Mouse (Mus musculus) lung, embryonic 16.5 days (tissue): Measurements from ENCODE around the gene Mab21l3. TPM values are rescaled to one million over a fixed set of nuclear protein-coding genes. Genes with fewer than 3 reads are reported as not detected.
"Not testable (repeated sequence)": the region's sequence is repeated elsewhere in the genome, so short reads cannot be mapped to it uniquely, and the experiment has no call there.

ENCODE experiments used
- ATAC-seq: fragments of 200-750 bp; cut with Nextera tagmentation; 2 replicates; pipeline ENCODE4 v1.8.0; 2017; ENCODE audit warnings: low read depth, mild to moderate bottlenecking, moderate library complexity
- H3K27ac ChIP-seq: fragments of 300-500 bp; sonication (generic); 2 replicates; pipeline ENCODE4 v1.5.1; 2014; ENCODE audit warnings: mild to moderate bottlenecking, control low read depth, low read length
- H3K27me3 ChIP-seq: fragments of 300-500 bp; sonication (generic); 2 replicates; pipeline ENCODE4 v1.6.1; 2014; ENCODE audit warnings: low read depth, low read length, mixed read lengths; ENCODE audit not compliant: control insufficient read depth, insufficient read depth
- H3K36me3 ChIP-seq: fragments of 300-500 bp; sonication (generic); 2 replicates; pipeline ENCODE4 v1.6.1; 2014; ENCODE audit warnings: low read length; ENCODE audit not compliant: control insufficient read depth, insufficient read depth
- H3K4me1 ChIP-seq: fragments of 300-500 bp; sonication (generic); replicated peaks from 2 replicates; pipeline ENCODE4 v1.6.1; 2014; ENCODE audit warnings: low read length, mixed read lengths; ENCODE audit not compliant: control insufficient read depth, insufficient read depth
- H3K4me2 ChIP-seq: fragments of 300-500 bp; sonication (generic); 2 replicates; pipeline ENCODE4 v1.6.1; 2014; ENCODE audit warnings: low read depth, low read length, control low read depth
- H3K4me3 ChIP-seq: fragments of 300-500 bp; sonication (generic); 2 replicates; pipeline ENCODE4 v1.5.1; 2014; ENCODE audit warnings: mild to moderate bottlenecking, low read length, control low read depth
- H3K9ac ChIP-seq: fragments of 300-500 bp; sonication (generic); 2 replicates; pipeline ENCODE4 v1.6.1; 2014; ENCODE audit warnings: low read length, control low read depth
- H3K9me3 ChIP-seq: fragments of 300-500 bp; sonication (generic); 2 replicates; pipeline ENCODE4 v1.6.1; 2016; ENCODE audit warnings: low read length; ENCODE audit not compliant: control insufficient read depth
- WGBS: fragments of 180-500 bp; shearing (Covaris S2); extraction: QIAGEN DNeasy Blood & Tissue Kit; methylation state at CpG from one replicate; pipeline ENCODE4 v1.1.7; 2014; 5-methylcytosine and 5-hydroxymethylcytosine counted together
- polyA plus RNA-seq: library from polyadenylated mRNA; unstranded; fragments of >200 nt; fragmentation: Nextera tagmentation; extraction: Ambion mirVana; gene quantifications from 2 replicates; pipeline ENCODE4 v1.2.1, GENCODE M21; 2015

The Mab21l3 gene
- polyA plus RNA-seq, 1 experiment from 2014 or later: 0.43 TPM

DNA sequence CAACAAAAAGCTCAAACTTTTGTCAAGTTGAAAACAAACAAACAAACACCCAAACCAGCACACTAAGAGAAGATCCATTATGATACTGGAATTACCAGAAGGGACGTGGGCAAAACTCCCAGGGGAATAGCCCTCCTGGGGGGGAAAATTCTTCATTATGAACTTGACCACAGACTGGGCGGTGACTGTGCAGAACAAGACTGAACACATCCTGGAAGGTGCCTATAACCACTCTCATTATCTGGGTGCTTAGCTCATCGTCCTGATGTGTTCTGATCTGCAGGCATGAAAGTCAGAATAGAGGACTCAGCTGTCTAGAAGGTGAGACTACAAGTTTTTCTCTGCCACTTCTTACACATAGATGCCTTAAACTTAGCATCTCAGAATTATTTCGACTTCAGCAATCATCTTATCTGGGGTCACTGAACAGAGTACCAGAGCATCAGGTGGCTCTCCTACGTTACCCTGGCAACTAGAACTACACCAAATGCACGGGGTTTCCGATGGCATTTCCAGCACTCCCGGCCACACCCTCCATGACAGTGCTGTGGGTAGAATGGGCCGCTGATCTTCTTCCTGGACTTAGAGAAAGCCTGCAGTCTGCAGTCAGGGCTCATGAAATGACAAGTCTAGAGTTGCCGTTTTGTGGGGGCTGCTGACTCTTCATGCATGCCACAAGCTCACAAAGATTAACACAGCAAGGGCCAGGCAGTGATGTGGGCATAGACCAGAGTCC, 18.7 kb downstream of the Mab21l3 start:
- no peak overlapping the region for H3K27ac ChIP-seq
- H3K4me3 ChIP-seq: no peak overlapping the region
- H3K4me1 ChIP-seq: peaks cover 4% of the 10 kb centered on the region
- no peak for ATAC-seq
- no peaks in the 10 kb centered on the region for H3K36me3 ChIP-seq
- 70% methylated on average over 10 of the region's 10 CpGs for WGBS
- H3K9ac ChIP-seq: no peak overlapping the region
- H3K9me3 ChIP-seq: no peaks in the 10 kb centered on the region
- H3K27me3 ChIP-seq: no peaks in the 10 kb centered on the region
- no peak overlapping the region for H3K4me2 ChIP-seq

DNA sequence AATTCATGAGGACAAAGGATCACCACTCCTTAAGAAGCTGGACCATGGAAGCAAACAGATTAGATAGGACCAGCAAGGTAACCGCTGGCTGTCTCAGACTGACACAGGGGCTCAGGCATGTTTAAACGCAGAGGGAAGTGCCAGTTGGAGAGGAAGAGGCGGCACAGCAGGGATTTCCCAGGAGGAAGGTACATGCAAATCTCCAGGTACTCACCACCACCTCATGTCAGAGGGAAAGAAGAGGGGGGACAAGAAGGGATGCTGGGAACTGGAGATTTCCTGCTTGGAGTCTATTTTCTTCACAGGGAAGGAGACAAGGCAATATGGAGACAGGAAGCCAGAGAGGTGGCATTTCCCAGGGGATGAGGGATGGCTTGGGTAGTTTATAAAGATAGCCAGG, 20.2 kb downstream of the Mab21l3 start:
- no peak overlapping the region for H3K4me2 ChIP-seq
- no peak for ATAC-seq
- H3K4me3 ChIP-seq: no peak overlapping the region
- H3K36me3 ChIP-seq: no peaks in the 10 kb centered on the region
- peaks cover 4% of the 10 kb centered on the region for H3K4me1 ChIP-seq
- WGBS: 41% methylated on average over 3 of the region's 3 CpGs
- H3K9ac ChIP-seq: no peak overlapping the region
- no peaks in the 10 kb centered on the region for H3K9me3 ChIP-seq
- no peak overlapping the region for H3K27ac ChIP-seq
- no peaks in the 10 kb centered on the region for H3K27me3 ChIP-seq

DNA sequence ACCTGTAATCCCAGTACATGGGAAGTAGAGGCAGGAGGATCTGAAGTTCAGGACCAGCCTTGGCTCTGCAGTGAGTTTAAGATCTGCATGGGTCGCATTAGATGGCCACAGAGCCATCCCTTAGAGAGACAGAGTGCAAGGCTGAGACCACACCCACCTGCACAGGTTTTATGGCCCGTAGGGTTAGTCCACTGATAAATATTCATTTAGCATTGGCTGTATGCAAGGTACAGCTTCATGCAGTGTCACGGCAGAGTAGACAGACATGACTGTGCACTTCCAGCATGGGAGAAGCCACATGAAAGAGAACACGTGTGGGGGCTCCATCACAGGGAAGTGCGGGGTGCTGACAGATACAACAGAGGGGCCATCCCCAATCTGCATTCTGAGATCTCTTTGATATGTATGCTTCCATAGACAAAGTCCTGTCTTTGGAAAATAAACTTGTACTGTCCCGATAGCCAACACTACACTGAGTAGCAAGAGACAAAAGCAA, 21.5 kb downstream of the Mab21l3 start:
- Histone ChIP-seq H3K4me1 (peaks cover 4% of the 10 kb centered on the region), H3K4me2 (no peak overlapping the region), H3K9me3 (no peaks in the 10 kb centered on the region), H3K4me3 (no peak overlapping the region), H3K9ac (no peak overlapping the region), H3K27ac (no peak overlapping the region), H3K27me3 (no peaks in the 10 kb centered on the region), H3K36me3 (no peaks in the 10 kb centered on the region)
- WGBS: 79% methylated on average over 6 of the region's 6 CpGs
- ATAC-seq: no peak

GRCm38 (mm10) chr3:101824338-101824737, 24.4 kb downstream of the Mab21l3 start:
- Histone ChIP-seq H3K4me1 (no peaks in the 10 kb centered on the region; the same call in 1 of the 2 replicates), H3K4me2 (no peak overlapping the region), H3K9ac (no peak overlapping the region), H3K4me3 (no peak overlapping the region), H3K9me3 (no peaks in the 10 kb centered on the region), H3K36me3 (no peaks in the 10 kb centered on the region), H3K27me3 (no peaks in the 10 kb centered on the region), H3K27ac (no peak overlapping the region)
- ATAC-seq: no peak
- 79% methylated on average over 9 of the region's 9 CpGs for WGBS

- Histone ChIP-seq H3K27ac (no peak overlapping the region), H3K4me1 (no peaks in the 10 kb centered on the region), H3K4me2 (no peak overlapping the region), H3K4me3 (no peak overlapping the region), H3K9me3 (no peaks in the 10 kb centered on the region), H3K36me3 (no peaks in the 10 kb centered on the region), H3K9ac (no peak overlapping the region), H3K27me3 (no peaks in the 10 kb centered on the region)
- 73% methylated on average over 5 of the region's 5 CpGs for WGBS
- ATAC-seq: no peak
These were observed 26.7 kb downstream of the Mab21l3 start for GRCm38 (mm10) chr3:101822052-101822451.

GRCm38 (mm10) chr3:101820708-101821107, 28.1 kb downstream of the Mab21l3 start:
- H3K36me3 ChIP-seq, H3K9ac ChIP-seq: not testable (repeated sequence)

DNA sequence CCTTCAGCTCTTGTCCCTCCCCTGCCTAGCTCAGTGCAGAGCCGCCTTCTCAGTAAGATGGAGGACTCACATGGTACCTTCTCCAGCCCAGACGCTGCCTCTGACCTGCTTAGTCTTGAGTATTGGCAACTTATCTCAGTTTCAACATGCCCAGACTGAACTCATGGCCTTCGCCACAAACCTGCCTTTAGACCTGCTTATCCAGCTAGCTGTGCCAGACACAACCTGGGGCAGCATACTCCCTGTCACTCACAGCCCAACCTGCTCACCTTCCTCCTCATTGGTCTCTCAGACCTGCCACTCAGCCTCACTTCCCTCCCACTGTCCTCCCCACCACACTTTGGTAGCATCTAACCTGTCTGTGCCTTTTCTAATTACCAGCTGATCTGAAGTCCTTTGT, 32.8 kb downstream of the Mab21l3 start:
- 77% methylated on average over 3 of the region's 3 CpGs for WGBS
- ATAC-seq: no peak

More at GRCm38 (mm10) chr3:101820708-101821107, 28.1 kb downstream of the Mab21l3 start:
- not testable (repeated sequence) for H3K27ac ChIP-seq, H3K4me3 ChIP-seq, H3K4me1 ChIP-seq, H3K27me3 ChIP-seq, H3K9me3 ChIP-seq, H3K4me2 ChIP-seq, ATAC-seq
- WGBS: 81% methylated on average over 3 of the region's 3 CpGs

GRCm38 (mm10) chr3:101814790-101815189, 34.0 kb downstream of the Mab21l3 start:
- no peak for ATAC-seq
- Histone ChIP-seq H3K4me2 (no peak overlapping the region), H3K9me3 (no peaks in the 10 kb centered on the region), H3K27ac (no peak overlapping the region), H3K4me3 (no peak overlapping the region), H3K27me3 (no peaks in the 10 kb centered on the region), H3K36me3 (no peaks in the 10 kb centered on the region), H3K4me1 (no peaks in the 10 kb centered on the region), H3K9ac (no peak overlapping the region)
- 71% methylated on average over 9 of the region's 9 CpGs for WGBS

More for the DNA sequence above, 32.8 kb downstream of the Mab21l3 start:
- no peaks in the 10 kb centered on the region for H3K4me1 ChIP-seq
- H3K36me3 ChIP-seq: no peaks in the 10 kb centered on the region
- no peak overlapping the region for H3K9ac ChIP-seq
- no peak overlapping the region for H3K4me2 ChIP-seq
- H3K4me3 ChIP-seq: no peak overlapping the region
- H3K27ac ChIP-seq: no peak overlapping the region
- no peaks in the 10 kb centered on the region for H3K9me3 ChIP-seq
- no peaks in the 10 kb centered on the region for H3K27me3 ChIP-seq

- 63% methylated on average over 10 of the region's 10 CpGs for WGBS
- H3K27ac ChIP-seq: no peak overlapping the region
These were observed 36.3 kb downstream of the Mab21l3 start for GRCm38 (mm10) chr3:101812341-101812962.

More at GRCm38 (mm10) chr3:101812341-101812962, 36.3 kb downstream of the Mab21l3 start:
- ATAC-seq: peak; percentile 89
- Histone ChIP-seq H3K4me3 (no peak overlapping the region), H3K36me3 (no peaks in the 10 kb centered on the region), H3K4me1 (no peaks in the 10 kb centered on the region), H3K9me3 (no peaks in the 10 kb centered on the region), H3K9ac (no peak overlapping the region), H3K27me3 (no peaks in the 10 kb centered on the region), H3K4me2 (no peak overlapping the region)
